Mouse (Mus musculus) intestine, embryonic 14.5 days (tissue): ENCODE results near the gene Chchd6. TPM values are rescaled to one million over a fixed set of nuclear protein-coding genes. Genes with fewer than 3 reads are reported as not detected.

ENCODE experiments used
- polyA plus RNA-seq: library from polyadenylated mRNA; unstranded; fragments of >200 nt; fragmentation: Nextera tagmentation; extraction: Ambion mirVana; gene quantifications from 2 replicates; pipeline ENCODE4 v1.2.1, GENCODE M21; 2014

The Chchd6 gene
- polyA plus RNA-seq, 1 experiment from 2014 or later = 59.9 TPM

Other genes starting within 250 kb of the Chchd6 start
- 20.6 and 20.9 TPM in 2 replicates for gene Plxna1, start 233.0 kb downstream of the Chchd6 start, polyA plus RNA-seq
- 11.4 and 12.0 TPM in 2 replicates for gene Txnrd3, start 48.3 kb upstream of the Chchd6 start, polyA plus RNA-seq
- gene Vmn1r40, start 111.9 kb upstream of the Chchd6 start, polyA plus RNA-seq = not detected in 2 replicates
- not detected in 2 replicates for gene Vmn1r41, start 145.1 kb upstream of the Chchd6 start, polyA plus RNA-seq